Mouse (Mus musculus): ENCODE measurements around the gene Proser2.

The Proser2 gene

GRCm38 (mm10) chr2:6072685-6073260, 57.2 kb downstream of the Proser2 start:
- DNase-seq (ENCODE audit: low spot score) = no peak

DNA sequence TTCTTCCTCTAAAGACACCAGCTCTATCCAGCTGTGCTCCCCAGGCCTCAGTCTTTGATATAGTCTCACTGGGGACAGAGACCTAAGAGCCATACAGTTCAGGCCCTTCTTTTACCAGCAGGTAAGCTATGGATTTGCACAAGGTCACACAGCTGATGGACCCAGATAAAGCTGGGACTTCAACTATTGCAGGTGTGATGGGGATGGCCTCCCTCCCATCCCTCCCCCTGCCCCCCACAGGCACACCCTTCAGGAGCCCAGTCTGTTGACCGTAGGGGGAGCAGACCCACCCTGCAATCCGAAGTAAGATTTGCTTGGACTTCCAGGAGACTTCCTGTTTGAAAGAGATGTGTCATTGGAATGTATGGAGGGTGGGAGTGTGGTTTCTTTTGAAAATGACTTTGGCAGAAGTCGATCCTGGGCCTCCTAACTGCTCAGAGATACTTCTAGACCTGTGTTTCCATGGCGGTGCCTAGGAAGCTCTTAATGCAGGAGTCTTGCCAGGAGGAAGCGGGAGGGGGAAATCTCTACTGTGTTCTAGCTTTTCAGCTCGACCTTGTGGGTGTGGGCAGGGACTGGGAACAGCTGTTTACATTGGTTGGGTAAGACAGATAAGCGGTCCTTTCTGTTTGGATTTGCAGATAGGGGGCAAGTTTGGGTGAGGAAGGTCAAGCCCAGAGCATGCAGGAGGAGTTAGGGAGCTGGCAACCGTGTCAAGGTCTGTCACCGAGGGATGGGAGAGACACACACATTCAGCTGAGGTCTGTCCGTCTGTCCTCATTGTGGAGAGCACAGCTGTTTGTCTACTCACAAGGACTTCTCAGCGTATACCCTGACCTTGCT, 58.2 kb downstream of the Proser2 start:
- DNase-seq (ENCODE audit: low spot score) = peak; percentile 52

DNA sequence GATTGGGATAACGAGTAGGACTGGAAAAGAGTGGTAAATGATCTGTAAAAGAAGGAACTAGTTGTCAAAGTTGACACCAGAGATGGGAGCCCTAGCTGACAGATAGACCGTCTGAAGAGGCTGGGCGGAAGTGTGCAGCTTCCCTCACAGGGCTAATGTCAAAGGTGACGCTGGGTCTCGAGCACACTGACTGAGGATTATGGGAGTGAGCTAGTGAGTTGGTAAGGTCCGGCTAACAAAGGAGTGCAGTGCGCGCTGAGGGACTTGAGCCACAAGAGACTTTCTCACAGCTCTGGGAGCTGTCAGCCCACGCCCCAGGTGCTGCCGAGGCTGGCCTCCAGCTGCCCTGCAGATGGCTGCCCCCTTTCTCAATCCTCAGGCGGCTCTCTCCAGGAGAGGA, 59.1 kb downstream of the Proser2 start:
- peak; percentile 31 for DNase-seq (ENCODE audit: low spot score)

DNA sequence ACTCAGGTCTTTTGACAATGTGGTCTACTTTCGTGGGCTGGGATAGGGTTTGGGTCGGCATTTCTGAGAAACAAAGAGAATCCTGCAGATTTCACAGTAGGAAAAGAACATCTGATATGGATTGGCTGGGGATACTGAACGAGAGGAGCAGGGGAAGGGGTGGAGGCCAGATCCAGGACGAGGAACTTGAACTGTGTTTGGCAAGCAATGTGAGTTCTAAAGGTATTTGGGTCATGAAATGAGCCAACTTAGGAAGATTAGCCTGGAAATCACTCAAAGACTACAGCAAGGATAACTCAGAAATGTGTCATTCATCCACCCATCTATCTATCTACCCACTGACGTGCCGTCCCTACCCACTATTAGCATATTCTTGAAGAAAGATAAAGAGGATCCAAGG, 62.7 kb downstream of the Proser2 start:
- no peak for DNase-seq (ENCODE audit: low spot score)

DNA sequence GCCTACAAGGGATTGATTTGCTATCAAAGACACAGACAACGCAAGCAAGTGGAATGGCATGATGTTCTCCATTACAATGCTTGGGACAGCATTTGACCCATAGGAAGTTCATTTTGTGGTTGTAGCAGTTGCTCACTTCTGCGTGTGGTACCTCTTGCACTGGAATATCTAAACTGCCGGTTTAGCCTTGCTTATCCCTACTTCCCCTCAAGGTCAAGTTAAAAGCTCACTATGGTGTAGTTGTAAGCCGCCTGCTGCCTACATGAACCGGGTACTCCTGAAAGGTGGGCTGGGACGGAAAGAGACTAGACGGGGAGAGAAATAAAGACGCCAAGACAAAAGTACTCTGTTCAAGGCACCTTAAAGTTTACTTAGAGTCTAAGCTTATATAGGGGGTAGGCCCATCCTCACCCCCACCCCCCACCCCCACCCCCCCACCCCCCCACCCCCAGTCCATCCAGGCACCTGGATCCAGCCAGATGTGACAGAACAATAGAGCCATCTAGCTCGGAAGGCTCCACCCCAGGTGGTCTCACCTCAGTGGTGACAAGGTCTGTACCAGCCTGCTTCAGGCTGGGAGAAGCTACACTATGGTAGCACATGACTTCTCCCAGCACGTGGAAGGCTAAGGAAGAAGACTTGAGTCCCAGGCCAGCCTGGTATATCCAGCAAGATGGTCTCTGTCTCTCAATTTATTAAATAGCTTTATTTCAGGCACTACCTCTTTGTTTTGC, 69.8 kb downstream of the Proser2 start:
- DNase-seq (ENCODE audit: low spot score) = no peak

GRCm38 (mm10) chr2:6059291-6059690, 70.7 kb downstream of the Proser2 start:
- no peak for DNase-seq (ENCODE audit: low spot score)

DNA sequence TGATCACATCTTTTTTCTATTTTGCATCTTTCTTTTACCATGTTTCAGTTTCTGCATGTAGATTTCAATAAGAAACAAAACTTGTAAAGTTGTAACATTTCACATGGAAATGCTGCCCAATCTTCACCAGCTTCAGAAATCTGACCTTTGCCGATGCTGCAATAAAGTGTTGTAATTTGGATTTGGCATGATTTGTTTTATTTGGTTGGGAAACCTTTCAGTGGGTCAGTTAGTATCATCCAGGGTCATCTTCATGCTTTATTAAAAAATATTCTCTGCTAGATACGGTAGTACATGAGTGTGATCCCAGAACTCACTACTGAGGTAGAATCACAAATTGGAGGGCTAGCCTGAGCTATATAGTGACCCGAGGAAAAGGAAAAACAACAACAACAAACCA, 73.5 kb downstream of the Proser2 start:
- no peak for DNase-seq (ENCODE audit: low spot score)

- no peak for DNase-seq (ENCODE audit: low spot score)
Observed at GRCm38 (mm10) chr2:6055466-6055865, 74.5 kb downstream of the Proser2 start.

DNA sequence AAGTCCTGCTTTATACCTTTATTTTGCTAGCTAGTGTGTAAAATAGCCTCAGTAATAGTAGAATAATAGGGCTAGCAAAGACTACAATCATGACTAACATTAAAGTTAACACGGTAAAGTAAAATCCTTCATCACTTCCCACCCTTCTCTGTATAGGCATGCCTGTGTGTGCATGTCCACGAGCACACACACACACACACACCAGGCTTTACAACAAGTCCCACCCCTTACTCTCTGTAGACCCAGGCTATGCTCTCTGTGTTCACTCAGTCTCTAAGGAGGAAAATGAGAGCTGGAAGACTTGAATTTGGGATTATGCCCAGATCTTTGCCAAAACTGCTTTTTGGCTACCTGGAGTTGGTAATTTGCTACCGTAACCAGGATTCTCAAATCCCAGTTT, 81.0 kb downstream of the Proser2 start:
- no peak for DNase-seq (ENCODE audit: low spot score)

DNA sequence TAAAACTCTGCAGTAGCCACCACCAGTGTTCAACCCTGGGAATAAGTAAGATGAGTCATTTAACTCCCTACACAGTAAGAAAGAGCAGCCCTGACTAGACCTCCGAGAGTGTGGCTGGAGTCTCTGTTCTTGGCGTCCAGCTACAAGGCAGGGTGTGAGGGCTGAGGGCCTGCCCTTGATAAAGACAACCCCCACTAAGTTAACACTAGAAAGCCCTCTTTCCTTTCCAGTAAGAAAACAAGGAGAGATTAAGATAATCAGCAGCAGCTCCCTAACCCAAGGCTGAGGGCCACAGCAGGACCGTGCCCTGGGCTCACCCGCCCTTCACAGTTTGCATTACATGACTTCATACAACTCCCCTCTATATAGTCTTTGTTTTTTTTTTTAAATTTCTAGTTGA, 81.4 kb downstream of the Proser2 start:
- DNase-seq (ENCODE audit: low spot score) = no peak

All from testis, postnatal 10 days (tissue).